9 mouse cellular contexts compared by ENCODE assay signal in genomic region chr6:120674121-120674520, GRCm38 (mm10). TPM values are rescaled to one million over a fixed set of nuclear protein-coding genes. Genes with fewer than 3 reads are reported as not detected.
A peak's percentile ranks its signal among the peaks of the same experiment; 100 is the strongest.
DNase-seq lines count a peak whose midpoint lies in the region; ATAC-seq and TF ChIP-seq lines count a peak whose summit lies in the region.
"Had no signal": no experiment of that assay in that cellular context is flagged by ENCODE, and none has a peak within 500 bp of the region (broad histone marks: within the 10 kb centered on the region; RNA-seq: fewer than 3 reads in every experiment).

No protein-coding gene starts in this region.

- no peak for ATAC-seq in lung, embryonic 14.5 days (ENCODE audit: insufficient read depth)

- H3K4me1 ChIP-seq in lung, embryonic 14.5 days (ENCODE audit: insufficient read depth), result no peaks in the 10 kb centered on the region

- no peak overlapping the region for H3K27ac ChIP-seq in lung, embryonic 14.5 days (ENCODE audit: low read depth)
- H3K27ac ChIP-seq: macrophage had no signal

- no peaks in the 10 kb centered on the region for H3K36me3 ChIP-seq in lung, embryonic 14.5 days (ENCODE audit: insufficient read depth)

- H3K27me3 ChIP-seq in lung, embryonic 14.5 days (ENCODE audit: insufficient read depth, low read length), result no peaks in the 10 kb centered on the region

- H3K9me3 ChIP-seq in lung, embryonic 14.5 days (ENCODE audit: low read depth, low read length), result no peaks in the 10 kb centered on the region

- peak; percentile 53 to 86 for DNase-seq in adrenal gland, adult (ENCODE audit: inconsistent age in 2 of 2, low spot score in 1 of 2)
- DNase-seq in adrenal gland, postnatal 4 days (ENCODE audit: low spot score in 2 of 2), result no peak
- peak; percentile 46 for DNase-seq in A20 (ENCODE audit: low read depth, low spot score)
- peak; percentile 42 for DNase-seq in c-Kit-positive CD71-positive TER-119-positive erythroid progenitor cells, embryonic 14.5 days (ENCODE audit: low spot score)
- peak; percentile 19 for DNase-seq in lung, embryonic 14.5 days
- no peak for DNase-seq in Muller cell, postnatal 12 days (ENCODE audit: inconsistent ontology term)
- no peak for DNase-seq in urinary bladder, adult 18-20 months (ENCODE audit: low spot score in 2 of 2)
- no peak for DNase-seq in right cerebral cortex, postnatal 10 days (ENCODE audit: low spot score in 2 of 2)

- no peak overlapping the region for H3K4me2 ChIP-seq in lung, embryonic 14.5 days

- no peak overlapping the region for H3K9ac ChIP-seq in lung, embryonic 14.5 days

- WGBS in lung, embryonic 14.5 days, result 56% methylated on average over 5 of the region's 5 CpGs

- peak; percentile 51 for TF ChIP-seq CTCF in lung, embryonic 14.5 days (IDR thresholded peaks at IDR 0.05; ENCODE audit: low read depth)

- no peak overlapping the region for H3K4me3 ChIP-seq in lung, embryonic 14.5 days (ENCODE audit: low read depth, low read length)

RNA-seq across cellular contexts. Expression of gene Cecr2, which starts 8.0 kb away (rescaled TPM):
- 10 to 100 TPM; 15.3 to 16.1 TPM for total RNA-seq in adrenal gland, postnatal 4 days (2021)
- polyA plus RNA-seq in lung, embryonic 14.5 days (2014; fragmentation: Nextera tagmentation; extraction: Ambion mirVana), result 3.8 and 4.1 TPM in 2 replicates
- polyA plus RNA-seq: macrophage had no signal

Comparison
In these comparisons a context has a peak if more than half of its experiments do, and no peak if none do; other contexts are left out.
1. DNase-seq: peak in adrenal gland, adult (2 of 2), A20 (single experiment), c-Kit-positive CD71-positive TER-119-positive erythroid progenitor cells, embryonic 14.5 days (single experiment) and lung, embryonic 14.5 days (single experiment); none in adrenal gland, postnatal 4 days (0 of 2), Muller cell, postnatal 12 days (single experiment), urinary bladder, adult 18-20 months (0 of 2) and right cerebral cortex, postnatal 10 days (0 of 2).